Mouse (Mus musculus): Measurements from ENCODE around the gene Capzb. TPM values are rescaled to one million over a fixed set of nuclear protein-coding genes. Genes with fewer than 3 reads are reported as not detected.

Capzb gene
- 130 and 160 TPM in 2 replicates for polyA plus RNA-seq (2012; rRNA removed)

DNA sequence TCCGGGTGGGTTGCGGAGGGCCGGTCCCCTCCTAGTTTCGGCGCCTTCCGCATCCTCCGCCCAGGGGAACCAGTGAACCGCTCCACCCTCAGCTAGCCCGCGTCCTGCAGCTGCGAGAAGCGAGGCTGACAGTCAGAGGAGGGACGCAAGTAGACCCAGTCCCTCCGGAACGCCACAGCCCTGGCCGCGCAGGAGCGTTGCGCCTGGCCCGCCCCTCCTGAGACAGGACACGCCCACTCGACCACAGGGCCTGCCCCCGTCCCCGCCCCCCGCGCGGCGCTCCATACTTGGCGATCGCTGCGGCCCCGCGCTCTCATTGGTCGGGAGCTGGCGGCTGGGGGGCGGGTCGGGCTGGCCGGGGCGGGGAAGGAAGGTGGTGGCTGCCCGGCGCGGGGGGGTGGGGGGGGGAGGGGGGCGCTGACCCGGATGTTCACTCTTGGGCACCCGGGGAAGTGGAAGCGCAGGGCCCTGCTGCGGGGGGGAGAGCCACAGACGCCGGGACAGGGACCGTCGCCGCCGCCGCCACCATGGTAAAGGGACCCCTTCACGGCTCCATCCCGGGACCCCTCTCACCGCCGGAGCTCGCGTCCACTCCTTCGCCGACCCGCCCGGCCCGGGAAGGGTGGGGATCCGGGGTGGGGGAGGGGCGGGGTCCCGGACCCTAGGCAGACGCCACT lies at the start of gene Capzb:
Capzb (plus strand) TSS at position 401 of the 677 bp plus-strand sequence.
- H3K27ac ChIP-seq (ENCODE audit: insufficient read depth, low read length): peak within 1 kb of the TSS; percentile 98
- WGBS: under 1% methylated on average over 65 of the region's 69 CpGs
- no peaks in the 10 kb centered on the region for H3K36me3 ChIP-seq (ENCODE audit: control insufficient read depth, insufficient read depth, low read length)
- peaks cover 35% of the 10 kb centered on the region; the same call in 1 of the 2 replicates for H3K4me1 ChIP-seq (ENCODE audit: control insufficient read depth, insufficient read depth, insufficient read length)
- peak within 1 kb of the TSS; percentile 92 for H3K4me3 ChIP-seq (ENCODE audit: extremely low read depth, insufficient read depth, insufficient read length)
- no peaks in the 10 kb centered on the region for H3K27me3 ChIP-seq (ENCODE audit: control insufficient read depth, insufficient read depth, low read length)
- DNase-seq (ENCODE audit: low read depth in 1 of 2, low spot score in 2 of 2): peak; percentile 92 to 95
- TF ChIP-seq CTCF (IDR thresholded peaks at IDR 0.05; ENCODE audit: extremely low read depth, insufficient read depth, insufficient read length, insufficient replicate concordance): no peak
- TF ChIP-seq POLR2A (IDR thresholded peaks at IDR 0.05; ENCODE audit: low read depth, low read length): peak; percentile 93

DNA sequence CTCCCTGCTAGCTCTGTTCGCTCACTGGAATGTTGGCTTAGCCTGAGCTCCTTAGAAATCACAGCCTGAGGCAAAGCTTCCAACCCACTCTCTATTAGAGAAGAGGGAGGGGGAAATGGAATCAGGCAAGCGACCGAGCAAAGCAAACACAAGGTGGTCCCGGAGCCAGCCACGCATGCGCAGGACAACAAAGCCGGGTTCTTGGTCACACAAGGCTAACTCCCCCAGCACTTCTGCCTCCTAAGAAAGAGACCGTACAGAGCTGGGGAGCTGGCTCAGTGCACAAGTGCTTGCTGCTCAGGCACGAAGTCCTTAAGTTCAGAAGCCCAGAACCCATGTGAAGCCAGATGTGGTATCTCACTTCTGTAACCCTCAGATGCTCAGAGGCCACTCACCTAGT lies 49.7 kb upstream of the Capzb start:
- H3K27ac ChIP-seq (ENCODE audit: insufficient read depth, low read length): no peak overlapping the region
- H3K4me3 ChIP-seq (ENCODE audit: extremely low read depth, insufficient read depth, insufficient read length): no peak overlapping the region
- no peak for DNase-seq (ENCODE audit: low read depth in 1 of 2, low spot score in 2 of 2)
- H3K27me3 ChIP-seq (ENCODE audit: control insufficient read depth, insufficient read depth, low read length): no peaks in the 10 kb centered on the region
- WGBS: 81% methylated on average over 9 of the region's 9 CpGs
- TF ChIP-seq POLR2A (IDR thresholded peaks at IDR 0.05; ENCODE audit: low read depth, low read length) (no peak), CTCF (IDR thresholded peaks at IDR 0.05; ENCODE audit: extremely low read depth, insufficient read depth, insufficient read length, insufficient replicate concordance) (no peak)
- H3K4me1 ChIP-seq (ENCODE audit: control insufficient read depth, insufficient read depth, insufficient read length): no peaks in the 10 kb centered on the region
- no peaks in the 10 kb centered on the region for H3K36me3 ChIP-seq (ENCODE audit: control insufficient read depth, insufficient read depth, low read length)

DNA sequence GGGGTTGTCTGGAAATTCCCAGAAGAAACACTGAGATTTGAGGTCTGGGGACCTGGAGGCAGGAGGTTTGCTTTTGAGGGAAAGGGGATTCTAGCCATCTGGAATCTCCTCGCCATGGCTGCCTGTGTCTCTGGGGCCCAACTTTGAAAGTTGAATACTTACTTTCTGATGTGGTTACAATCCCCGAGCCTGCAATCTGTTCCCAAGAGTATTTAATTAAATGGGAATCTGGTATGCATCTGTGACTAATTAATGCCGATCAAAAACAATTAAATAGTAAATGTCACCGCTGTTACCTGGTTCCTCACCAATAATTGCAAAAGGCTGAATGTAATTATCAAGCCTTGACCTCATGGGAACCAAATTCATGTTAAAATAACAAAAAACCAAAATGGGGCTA lies 48.1 kb upstream of the Capzb start:
- H3K27me3 ChIP-seq (ENCODE audit: control insufficient read depth, insufficient read depth, low read length): no peaks in the 10 kb centered on the region
- DNase-seq (ENCODE audit: low read depth in 1 of 2, low spot score in 2 of 2): no peak
- no peak overlapping the region for H3K4me3 ChIP-seq (ENCODE audit: extremely low read depth, insufficient read depth, insufficient read length)
- no peaks in the 10 kb centered on the region for H3K4me1 ChIP-seq (ENCODE audit: control insufficient read depth, insufficient read depth, insufficient read length)
- no peak for TF ChIP-seq POLR2A (IDR thresholded peaks at IDR 0.05; ENCODE audit: low read depth, low read length)
- no peak for TF ChIP-seq CTCF (IDR thresholded peaks at IDR 0.05; ENCODE audit: extremely low read depth, insufficient read depth, insufficient read length, insufficient replicate concordance)
- H3K27ac ChIP-seq (ENCODE audit: insufficient read depth, low read length): no peak overlapping the region
- WGBS: 93% methylated on average over 4 of the region's 4 CpGs
- H3K36me3 ChIP-seq (ENCODE audit: control insufficient read depth, insufficient read depth, low read length): no peaks in the 10 kb centered on the region

DNA sequence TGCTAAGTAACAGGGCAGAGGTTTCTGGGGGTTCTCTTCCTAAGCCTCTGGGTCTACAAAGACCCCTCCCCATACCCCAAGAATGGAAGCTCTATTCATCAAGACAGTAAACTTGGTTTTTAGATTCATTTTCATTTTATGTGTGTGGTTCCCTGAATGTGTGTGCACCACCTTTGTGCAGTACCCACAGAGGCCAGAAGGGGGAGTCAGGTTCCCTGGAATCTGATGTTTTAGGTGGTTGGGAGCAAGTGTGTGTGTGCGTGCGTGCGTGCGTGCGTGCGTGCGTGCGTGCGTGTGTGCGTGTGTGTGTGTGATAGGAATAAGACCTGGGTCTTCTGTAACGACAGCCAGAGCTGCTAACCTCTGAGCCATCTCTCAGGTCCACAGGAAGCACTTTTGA lies 47.5 kb upstream of the Capzb start:
- H3K4me1 ChIP-seq (ENCODE audit: control insufficient read depth, insufficient read depth, insufficient read length): no peaks in the 10 kb centered on the region
- H3K27ac ChIP-seq (ENCODE audit: insufficient read depth, low read length): no peak overlapping the region
- DNase-seq (ENCODE audit: low read depth in 1 of 2, low spot score in 2 of 2): no peak
- TF ChIP-seq CTCF (IDR thresholded peaks at IDR 0.05; ENCODE audit: extremely low read depth, insufficient read depth, insufficient read length, insufficient replicate concordance) (no peak), POLR2A (IDR thresholded peaks at IDR 0.05; ENCODE audit: low read depth, low read length) (no peak)
- H3K4me3 ChIP-seq (ENCODE audit: extremely low read depth, insufficient read depth, insufficient read length): no peak overlapping the region
- H3K27me3 ChIP-seq (ENCODE audit: control insufficient read depth, insufficient read depth, low read length): no peaks in the 10 kb centered on the region
- WGBS: 96% methylated on average over 11 of the region's 11 CpGs
- no peaks in the 10 kb centered on the region for H3K36me3 ChIP-seq (ENCODE audit: control insufficient read depth, insufficient read depth, low read length)

DNA sequence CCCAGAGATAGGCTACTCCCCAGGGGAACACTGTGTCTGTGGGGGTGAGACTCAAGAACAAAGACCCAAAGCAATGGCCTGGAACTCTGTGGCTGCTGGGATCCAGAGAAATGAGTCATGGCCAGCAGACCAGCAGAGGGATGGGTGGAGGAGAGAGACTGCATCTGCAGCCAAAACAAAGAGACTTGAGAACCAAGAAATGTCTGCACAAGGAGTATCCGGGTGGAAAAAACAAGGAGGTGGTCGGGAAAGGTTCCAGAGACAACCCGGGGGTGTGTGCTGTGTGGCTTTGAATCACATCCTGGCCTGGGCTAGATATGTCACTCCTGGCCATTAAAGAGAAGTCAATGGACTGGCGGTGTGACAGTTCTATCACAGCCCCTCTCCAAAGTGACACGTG lies 45.9 kb upstream of the Capzb start:
- WGBS: 74% methylated on average over 5 of the region's 5 CpGs
- H3K27ac ChIP-seq (ENCODE audit: insufficient read depth, low read length): no peak overlapping the region
- TF ChIP-seq CTCF (IDR thresholded peaks at IDR 0.05; ENCODE audit: extremely low read depth, insufficient read depth, insufficient read length, insufficient replicate concordance): no peak
- TF ChIP-seq POLR2A (IDR thresholded peaks at IDR 0.05; ENCODE audit: low read depth, low read length): no peak
- H3K4me3 ChIP-seq (ENCODE audit: extremely low read depth, insufficient read depth, insufficient read length): no peak overlapping the region
- H3K27me3 ChIP-seq (ENCODE audit: control insufficient read depth, insufficient read depth, low read length): no peaks in the 10 kb centered on the region
- H3K36me3 ChIP-seq (ENCODE audit: control insufficient read depth, insufficient read depth, low read length): no peaks in the 10 kb centered on the region
- no peak for DNase-seq (ENCODE audit: low read depth in 1 of 2, low spot score in 2 of 2)
- H3K4me1 ChIP-seq (ENCODE audit: control insufficient read depth, insufficient read depth, insufficient read length): no peaks in the 10 kb centered on the region

DNA sequence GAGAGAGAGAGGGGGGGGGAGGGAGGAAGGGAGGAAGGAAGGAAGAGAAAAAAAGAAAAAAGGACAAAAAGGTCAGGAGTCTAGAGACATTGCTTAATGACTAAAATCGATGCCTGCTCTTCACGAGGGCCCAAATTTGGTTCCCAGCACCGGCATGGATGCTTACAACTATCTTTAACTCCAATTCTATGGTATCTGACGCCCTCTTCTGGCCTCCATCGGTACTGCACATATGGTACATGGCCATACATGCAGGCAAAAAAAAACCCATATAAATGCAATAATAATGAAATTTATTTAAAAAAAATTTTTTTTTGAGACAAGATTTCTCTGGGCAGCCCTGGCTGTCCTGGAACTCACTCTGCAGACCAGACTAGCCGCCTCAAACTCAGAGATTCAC lies 41.3 kb upstream of the Capzb start:
- TF ChIP-seq CTCF (IDR thresholded peaks at IDR 0.05; ENCODE audit: extremely low read depth, insufficient read depth, insufficient read length, insufficient replicate concordance) (no peak), POLR2A (IDR thresholded peaks at IDR 0.05; ENCODE audit: low read depth, low read length) (no peak)
- H3K27ac ChIP-seq (ENCODE audit: insufficient read depth, low read length): no peak overlapping the region
- no peak for DNase-seq (ENCODE audit: low read depth in 1 of 2, low spot score in 2 of 2)
- no peak overlapping the region for H3K4me3 ChIP-seq (ENCODE audit: extremely low read depth, insufficient read depth, insufficient read length)
- no peaks in the 10 kb centered on the region for H3K36me3 ChIP-seq (ENCODE audit: control insufficient read depth, insufficient read depth, low read length)
- no peaks in the 10 kb centered on the region for H3K4me1 ChIP-seq (ENCODE audit: control insufficient read depth, insufficient read depth, insufficient read length)
- 78% methylated on average over 6 of the region's 6 CpGs for WGBS
- no peaks in the 10 kb centered on the region for H3K27me3 ChIP-seq (ENCODE audit: control insufficient read depth, insufficient read depth, low read length)

DNA sequence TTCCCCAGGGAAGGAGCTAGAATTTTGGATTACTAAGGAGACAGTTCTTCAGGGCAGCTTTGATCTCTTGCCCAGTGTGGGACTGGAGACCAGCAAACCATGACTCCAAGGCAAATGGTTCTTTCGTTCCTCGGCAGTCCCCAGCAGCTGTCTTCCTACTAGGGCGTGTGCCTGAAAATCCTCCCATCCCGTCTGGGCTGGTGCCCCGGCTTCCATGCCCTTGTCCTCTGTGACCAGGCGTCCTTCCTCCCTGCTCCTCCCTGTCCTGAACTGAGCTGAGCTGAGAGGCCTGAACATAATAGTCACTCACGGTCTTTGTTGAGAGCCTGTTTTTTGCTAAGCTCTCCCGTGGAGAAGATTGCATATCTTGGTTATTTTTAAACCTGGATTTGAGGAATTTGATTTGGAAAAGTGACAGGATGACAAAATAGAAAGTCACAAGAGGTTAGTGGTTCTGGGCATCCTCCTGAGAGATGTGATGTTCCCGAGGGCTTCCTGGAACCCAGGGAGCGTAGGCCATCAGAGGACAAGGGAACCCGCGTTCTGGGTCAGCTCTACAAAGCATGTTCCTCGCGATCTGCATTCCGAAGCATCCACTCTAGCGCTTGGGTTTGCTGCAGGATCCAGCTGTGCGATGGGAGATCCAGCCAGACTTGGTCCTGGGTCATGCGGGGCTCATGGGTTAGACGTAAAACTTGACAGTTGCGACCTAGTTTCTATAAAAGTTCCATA lies 38.0 kb upstream of the Capzb start:
- DNase-seq (ENCODE audit: low read depth in 1 of 2, low spot score in 2 of 2): no peak
- Histone ChIP-seq H3K27ac (ENCODE audit: insufficient read depth, low read length) (0 out of 2 replicates have a peak overlapping the region, but pooled peaks have one; percentile 10), H3K27me3 (ENCODE audit: control insufficient read depth, insufficient read depth, low read length) (no peaks in the 10 kb centered on the region), H3K4me1 (ENCODE audit: control insufficient read depth, insufficient read depth, insufficient read length) (no peaks in the 10 kb centered on the region), H3K4me3 (ENCODE audit: extremely low read depth, insufficient read depth, insufficient read length) (no peak overlapping the region), H3K36me3 (ENCODE audit: control insufficient read depth, insufficient read depth, low read length) (no peaks in the 10 kb centered on the region)
- no peak for TF ChIP-seq CTCF (IDR thresholded peaks at IDR 0.05; ENCODE audit: extremely low read depth, insufficient read depth, insufficient read length, insufficient replicate concordance)
- TF ChIP-seq POLR2A (IDR thresholded peaks at IDR 0.05; ENCODE audit: low read depth, low read length): no peak
- WGBS: 83% methylated on average over 20 of the region's 20 CpGs

All from spleen, adult 2 months (tissue).